Mouse (Mus musculus) midbrain, postnatal 0 days (tissue): ENCODE data around the gene Cdh8. TPM values are rescaled to one million over a fixed set of nuclear protein-coding genes. Genes with fewer than 3 reads are reported as not detected.

Source experiments
- ATAC-seq: fragments of 200-750 bp; cut with Nextera tagmentation; 2 replicates; pipeline ENCODE4 v1.8.0; 2017; ENCODE audit warnings: moderate number of reproducible peaks, mild to moderate bottlenecking, moderate TSS enrichment, moderate library complexity; ENCODE audit not compliant: low FRiP score
- DNase-seq: peaks from one replicate; pipeline ENCODE4 v3.0.0-alpha.2; 2015; ENCODE audit warnings: low spot score
- H3K27ac ChIP-seq: fragments of 300-500 bp; sonication (generic); 2 replicates; pipeline ENCODE4 v1.5.1; 2014; ENCODE audit warnings: low read depth, mild to moderate bottlenecking, low read length, mixed read lengths
- H3K27me3 ChIP-seq: fragments of 300-500 bp; sonication (generic); 2 replicates; pipeline ENCODE4 v1.6.1; 2014; ENCODE audit warnings: low read length, control low read depth, mixed read lengths; ENCODE audit not compliant: insufficient read depth
- H3K36me3 ChIP-seq: fragments of 300-500 bp; sonication (generic); 2 replicates; pipeline ENCODE4 v1.6.1; 2014; ENCODE audit warnings: low read length, control low read depth, mixed read lengths; ENCODE audit not compliant: insufficient read depth
- H3K4me1 ChIP-seq: fragments of 300-500 bp; sonication (generic); 2 replicates; pipeline ENCODE4 v1.6.1; 2014; ENCODE audit warnings: mild to moderate bottlenecking, control low read depth, antibody characterized with exemption, low read length, mixed read lengths; ENCODE audit not compliant: insufficient read depth
- H3K4me2 ChIP-seq: fragments of 300-500 bp; sonication (generic); 2 replicates; pipeline ENCODE4 v1.6.1; 2014; ENCODE audit warnings: low read depth, mild to moderate bottlenecking, low read length, mixed read lengths; ENCODE audit not compliant: poor library complexity, severe bottlenecking
- H3K4me3 ChIP-seq: fragments of 300-500 bp; sonication (generic); 2 replicates; pipeline ENCODE4 v1.5.1; 2014; ENCODE audit warnings: low read depth, mild to moderate bottlenecking, low read length, moderate library complexity
- H3K9ac ChIP-seq: fragments of 300-500 bp; sonication (generic); replicated peaks from 2 replicates; pipeline ENCODE4 v1.6.1; 2014; ENCODE audit warnings: mild to moderate bottlenecking, low read length, moderate library complexity, mixed read lengths; ENCODE audit not compliant: poor library complexity, severe bottlenecking
- H3K9me3 ChIP-seq: fragments of 300-500 bp; sonication (generic); 2 replicates; pipeline ENCODE4 v1.6.1; 2016; ENCODE audit warnings: low read length, control low read depth
- CTCF ChIP-seq: IDR thresholded peaks from 2 replicates; pipeline ENCODE4 v1.5.1; 2016; ENCODE audit warnings: antibody characterized with exemption, mild to moderate bottlenecking
- WGBS: fragments of 180-500 bp; shearing (Covaris S2); extraction: QIAGEN DNeasy Blood & Tissue Kit; methylation state at CpG from one replicate; pipeline ENCODE4 v1.1.7; 2014; 5-methylcytosine and 5-hydroxymethylcytosine counted together
- polyA plus RNA-seq: library from polyadenylated mRNA; unstranded; fragments of >200 nt; fragmentation: Nextera tagmentation; extraction: Ambion mirVana; gene quantifications from 2 replicates; pipeline ENCODE4 v1.2.1, GENCODE M21; 2015
- total RNA-seq: library from RNA; depleted of rRNA; stranded (reverse); fragments of >200 nt; gene quantifications from 2 replicates; pipeline ENCODE4 v1.2.3, GENCODE M21; 2014

Gene Cdh8
- total and polyA plus RNA-seq, 2 experiments from 2014 or later, result 67.5 to 106 TPM

GRCm38 (mm10) chr8:99415076-99415965, 950 bp downstream of the Cdh8 start:
- ATAC-seq (peak; percentile 28; the same call in 1 of the 2 replicates), DNase-seq (peak; percentile 44)
- H3K9me3 ChIP-seq, result no peaks in the 10 kb centered on the region
- under 1% methylated on average over 48 of the region's 48 CpGs for WGBS
- no peaks in the 10 kb centered on the region; the same call in 1 of the 2 replicates for H3K4me1 ChIP-seq
- H3K27ac ChIP-seq, result peak overlapping the region; percentile 68
- peak overlapping the region; percentile 73 for H3K4me3 ChIP-seq
- peak; percentile 28; the same call in 1 of the 2 replicates for TF ChIP-seq CTCF
- H3K36me3 ChIP-seq, result no peaks in the 10 kb centered on the region
- H3K4me2 ChIP-seq, result peak overlapping the region; percentile 78
- peak overlapping the region; percentile 79 for H3K9ac ChIP-seq
- H3K27me3 ChIP-seq, result no peaks in the 10 kb centered on the region; the same call in 1 of the 2 replicates

- DNase-seq (peak; percentile 41), ATAC-seq (no peak)
- under 1% methylated on average over 9 of the region's 9 CpGs for WGBS
- H3K36me3 ChIP-seq, result no peaks in the 10 kb centered on the region
- no peaks in the 10 kb centered on the region; the same call in 1 of the 2 replicates for H3K4me1 ChIP-seq
- no peaks in the 10 kb centered on the region for H3K9me3 ChIP-seq
- H3K4me2 ChIP-seq, result peak overlapping the region; percentile 78
- H3K4me3 ChIP-seq, result peak overlapping the region; percentile 73
- peak overlapping the region; percentile 79 for H3K9ac ChIP-seq
- TF ChIP-seq CTCF, result no peak
- no peaks in the 10 kb centered on the region; the same call in 1 of the 2 replicates for H3K27me3 ChIP-seq
- peak overlapping the region; percentile 68; the same call in 1 of the 2 replicates for H3K27ac ChIP-seq
Observed at GRCm38 (mm10) chr8:99414483-99414921, 1.8 kb downstream of the Cdh8 start.

- no peaks in the 10 kb centered on the region; the same call in 1 of the 2 replicates for H3K27me3 ChIP-seq
- H3K4me3 ChIP-seq, result peak overlapping the region; percentile 73
- no peak for ATAC-seq
- H3K9ac ChIP-seq, result peak overlapping the region; percentile 79
- H3K9me3 ChIP-seq, result no peaks in the 10 kb centered on the region
- no peaks in the 10 kb centered on the region; the same call in 1 of the 2 replicates for H3K4me1 ChIP-seq
- peak overlapping the region; percentile 68; the same call in 1 of the 2 replicates for H3K27ac ChIP-seq
- DNase-seq, result peak; percentile 32
- H3K4me2 ChIP-seq, result peak overlapping the region; percentile 78
- no peak for TF ChIP-seq CTCF
- WGBS, result 9% methylated on average over 10 of the region's 10 CpGs
- H3K36me3 ChIP-seq, result no peaks in the 10 kb centered on the region
Observed at GRCm38 (mm10) chr8:99413877-99414482, 2.3 kb downstream of the Cdh8 start.

- TF ChIP-seq CTCF, result no peak
- Histone ChIP-seq H3K4me1 (no peaks in the 10 kb centered on the region), H3K36me3 (no peaks in the 10 kb centered on the region), H3K9ac (no peak overlapping the region), H3K9me3 (no peaks in the 10 kb centered on the region), H3K27ac (no peak overlapping the region), H3K4me3 (no peak overlapping the region), H3K4me2 (no peak overlapping the region), H3K27me3 (no peaks in the 10 kb centered on the region)
- ATAC-seq (no peak), DNase-seq (peak; percentile 59)
- 71% methylated on average over 4 of the region's 4 CpGs for WGBS
Observed at GRCm38 (mm10) chr8:99393908-99394307, 22.4 kb downstream of the Cdh8 start.

- DNase-seq, result no peak
- H3K4me1 ChIP-seq, result no peaks in the 10 kb centered on the region
- TF ChIP-seq CTCF, result no peak
- WGBS, result 95% methylated on average over 5 of the region's 5 CpGs
- H3K4me2 ChIP-seq, result no peak overlapping the region
- no peak for ATAC-seq
- H3K9ac ChIP-seq, result no peak overlapping the region
- no peaks in the 10 kb centered on the region for H3K9me3 ChIP-seq
- no peak overlapping the region for H3K4me3 ChIP-seq
- no peak overlapping the region for H3K27ac ChIP-seq
- H3K36me3 ChIP-seq, result no peaks in the 10 kb centered on the region
- no peaks in the 10 kb centered on the region for H3K27me3 ChIP-seq
Observed at GRCm38 (mm10) chr8:99370104-99370503, 46.2 kb downstream of the Cdh8 start.
